Mouse (Mus musculus) left cerebral cortex, adult 8-10 months (tissue): ENCODE results near the gene Gm2888. TPM values are rescaled to one million over a fixed set of nuclear protein-coding genes. Genes with fewer than 3 reads are reported as not detected.
"Not testable (repeated sequence)": the region's sequence is repeated elsewhere in the genome, so short reads cannot be mapped to it uniquely, and the experiment has no call there.

Source experiments
- DNase-seq, 2 experiments: peaks; one replicate each; pipeline ENCODE4 v3.0.0; 2022; ENCODE audit warnings: low spot score in 2 of 2
- total RNA-seq, 4 experiments: library from RNA; stranded (reverse); gene quantifications; 2 replicates each; pipeline ENCODE4 v1.2.4; 2022

Gene Gm2888
- not detected for total RNA-seq

DNA sequence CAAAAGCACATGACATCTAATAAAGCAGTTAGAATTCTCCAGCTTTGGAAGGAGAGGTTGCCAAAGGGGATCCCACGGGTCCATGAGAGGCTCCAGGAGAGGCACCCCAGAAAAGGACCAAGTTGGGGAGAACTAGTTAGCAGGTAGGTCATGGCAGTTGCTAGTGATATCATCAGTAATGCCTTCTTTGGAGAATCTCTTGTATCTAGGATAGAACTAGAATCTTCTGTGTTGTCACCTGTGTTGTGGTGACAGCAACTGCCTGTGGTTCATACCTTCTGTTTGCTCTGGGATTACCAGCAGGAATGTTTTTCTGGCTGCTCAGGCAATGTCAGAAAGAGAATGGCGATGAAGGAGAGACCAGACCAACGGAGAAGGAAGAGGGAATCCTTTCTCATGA, at the start of gene Gm2888:
TSS of gene Gm2888 (plus strand) at position 301 of the 400 bp plus-strand sequence.
- DNase-seq = not testable (repeated sequence)

DNA sequence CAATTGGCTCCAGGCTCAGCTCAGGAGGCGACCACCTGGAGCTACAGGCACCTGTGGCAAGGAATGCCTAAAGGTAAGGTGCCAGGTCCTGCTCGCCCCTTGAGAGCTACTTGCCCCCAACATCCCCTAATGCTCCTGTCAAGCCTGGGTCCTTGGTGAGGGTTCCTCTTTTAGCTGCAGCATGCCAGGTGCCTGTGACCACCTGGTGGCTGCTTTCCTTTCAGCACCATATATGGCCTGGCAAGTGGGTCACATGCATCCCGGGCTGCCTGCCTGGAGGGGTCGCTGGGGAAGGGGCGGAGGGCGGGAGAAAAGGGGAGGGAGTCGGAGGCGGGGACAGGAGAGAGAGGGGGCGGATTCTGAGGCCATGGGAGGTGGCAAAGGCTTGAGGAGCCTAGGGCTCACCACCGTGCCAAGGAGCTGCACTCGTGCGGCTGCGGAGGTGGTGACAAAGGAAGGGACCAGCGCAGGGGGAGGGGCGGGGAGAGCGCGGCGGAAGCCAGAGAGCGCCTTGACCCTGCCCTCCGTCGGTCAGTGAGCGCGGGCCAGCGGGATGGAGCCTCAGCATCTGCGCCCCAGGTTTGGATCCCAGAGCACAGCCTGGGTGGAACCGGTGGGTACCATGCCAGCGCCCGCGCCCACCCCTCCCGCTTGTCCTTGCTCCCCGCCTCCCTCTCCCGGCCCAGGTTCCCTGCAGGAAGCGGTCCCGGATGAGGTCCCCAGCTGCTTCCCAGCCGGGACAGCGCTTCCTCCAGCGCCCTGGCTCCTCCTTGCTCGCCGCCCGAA, 19.1 kb downstream of the Gm2888 start, which contains the start of gene Gm2897:
TSS of gene Gm2897 (plus strand) at position 559 of the 786 bp plus-strand sequence.
- DNase-seq = not testable (repeated sequence)

DNA sequence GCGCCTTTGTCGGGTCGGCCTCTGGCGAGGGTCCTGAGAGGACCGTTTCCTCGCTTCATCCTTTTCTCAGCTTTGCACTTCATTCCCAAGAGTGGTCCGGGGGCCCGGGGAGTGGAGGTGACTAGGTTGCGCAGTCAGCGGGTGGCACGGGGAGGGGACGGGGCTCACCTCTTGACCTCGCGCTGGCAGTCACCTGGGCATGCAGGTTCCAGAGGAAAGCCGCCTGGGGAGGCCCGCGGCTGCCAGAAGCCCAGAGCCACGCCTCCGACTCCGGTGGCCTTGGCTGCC, 19.7 kb downstream of the Gm2888 start:
- peak in 1 of 2 experiments; percentile 2 for DNase-seq

DNA sequence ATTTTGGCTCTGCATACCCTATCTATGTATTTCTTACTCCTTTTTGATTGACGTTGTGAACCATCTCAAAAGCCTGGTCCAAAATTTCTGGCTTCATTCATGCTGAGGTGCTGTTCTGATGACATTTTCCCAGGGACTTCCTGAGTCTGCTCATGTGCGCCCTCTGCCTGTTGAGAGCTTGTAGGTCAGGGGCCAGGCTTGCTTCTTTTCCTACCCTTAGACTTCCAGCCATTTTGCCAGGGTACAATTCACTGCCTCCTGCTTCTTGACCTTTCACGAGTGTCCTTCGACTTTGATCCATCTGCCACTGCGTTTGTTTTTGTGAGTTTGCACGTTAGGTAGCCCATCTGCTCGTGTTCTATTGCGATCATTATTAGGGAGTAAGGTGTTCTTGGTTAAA, 20.3 kb downstream of the Gm2888 start:
- DNase-seq = not testable (repeated sequence)

Other genes with a start within 250 kb of the Gm2888 start
- under 1 TPM in 2 of 4 experiments, not detected in 2; 0.84 TPM for gene Gm2897, start 19.3 kb downstream of the Gm2888 start, total RNA-seq
- 1 to 10 TPM in 1 of 4 experiments, under 1 TPM in 1, not detected in 2; 0.23 to 1.0 TPM for gene Gm10340, start 104.0 kb downstream of the Gm2888 start, total RNA-seq
- not detected for gene Gm5795, start 158.3 kb downstream of the Gm2888 start, total RNA-seq
- 1 to 10 TPM; 4.0 to 6.1 (median 4.2) TPM for gene D830030K20Rik, start 178.5 kb downstream of the Gm2888 start, total RNA-seq